Mouse (Mus musculus) embryo, embryonic 11.5 days (tissue): ENCODE data around the gene Actl6a.
"Not testable (repeated sequence)": the region's sequence is repeated elsewhere in the genome, so short reads cannot be mapped to it uniquely, and the experiment has no call there.

Source experiments
- DNase-seq: peaks from one replicate; pipeline ENCODE4 v3.0.0-alpha.2; 2012; ENCODE audit warnings: low read depth, low spot score

Gene Actl6a

GRCm38 (mm10) chr3:32705647-32706348 lies at the start of gene Actl6a:
TSS of gene Actl6a (plus strand) at chr3:32706298.
- not testable (repeated sequence) for DNase-seq

GRCm38 (mm10) chr3:32656398-32656994 lies 49.6 kb upstream of the Actl6a start:
- DNase-seq, result no peak

DNA sequence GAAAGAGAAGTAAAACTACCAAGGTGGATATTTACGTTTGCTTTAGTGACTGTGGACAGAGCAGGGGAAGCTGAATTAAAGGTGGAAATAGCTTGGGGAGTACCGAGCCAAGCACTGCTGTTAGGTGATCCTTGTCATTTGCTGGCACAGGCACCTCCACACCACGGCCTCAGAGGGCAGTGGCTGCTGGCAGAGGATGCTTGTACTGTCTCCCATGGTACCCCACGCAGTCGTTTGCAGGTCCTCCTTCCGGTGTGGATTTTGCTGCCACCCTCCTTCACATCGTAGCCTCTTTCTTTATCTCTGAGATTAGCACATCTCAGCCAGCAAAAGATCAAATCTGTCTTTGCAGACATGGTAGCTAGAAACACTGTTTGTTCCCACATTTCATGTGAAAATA lies 47.7 kb upstream of the Actl6a start:
- no peak for DNase-seq

GRCm38 (mm10) chr3:32658821-32659220 lies 47.3 kb upstream of the Actl6a start:
- no peak for DNase-seq

DNA sequence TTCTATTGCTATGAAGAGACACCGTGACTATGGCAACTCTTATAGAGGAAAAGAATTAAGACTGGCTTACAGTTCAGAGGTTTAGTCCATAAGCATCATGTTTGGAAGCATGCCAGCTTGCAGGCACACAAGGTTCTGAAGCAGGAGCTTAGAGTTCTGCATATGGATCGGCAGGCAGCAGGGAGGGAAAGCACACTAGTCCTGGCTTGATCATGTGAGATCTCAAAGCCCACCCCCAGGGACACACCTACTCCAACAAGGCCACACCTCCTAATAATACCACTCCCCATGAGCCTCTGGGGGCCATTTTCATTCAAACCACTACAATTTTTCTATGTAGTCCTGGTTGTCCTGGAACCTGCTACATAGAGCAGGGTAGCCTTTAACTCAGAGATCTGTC lies 46.6 kb upstream of the Actl6a start:
- DNase-seq, result no peak

- DNase-seq, result no peak
Observed at GRCm38 (mm10) chr3:32660276-32660675, 45.8 kb upstream of the Actl6a start.

- DNase-seq, result no peak
Observed at GRCm38 (mm10) chr3:32660831-32661555, 45.1 kb upstream of the Actl6a start.

- no peak for DNase-seq
Observed at GRCm38 (mm10) chr3:32661556-32661930, 44.6 kb upstream of the Actl6a start.

- no peak for DNase-seq
Observed at GRCm38 (mm10) chr3:32668256-32668959, 37.7 kb upstream of the Actl6a start.

- no peak for DNase-seq
Observed at GRCm38 (mm10) chr3:32669211-32669610, 36.9 kb upstream of the Actl6a start.

GRCm38 (mm10) chr3:32670196-32670595 lies 35.9 kb upstream of the Actl6a start:
- DNase-seq, result no peak

DNA sequence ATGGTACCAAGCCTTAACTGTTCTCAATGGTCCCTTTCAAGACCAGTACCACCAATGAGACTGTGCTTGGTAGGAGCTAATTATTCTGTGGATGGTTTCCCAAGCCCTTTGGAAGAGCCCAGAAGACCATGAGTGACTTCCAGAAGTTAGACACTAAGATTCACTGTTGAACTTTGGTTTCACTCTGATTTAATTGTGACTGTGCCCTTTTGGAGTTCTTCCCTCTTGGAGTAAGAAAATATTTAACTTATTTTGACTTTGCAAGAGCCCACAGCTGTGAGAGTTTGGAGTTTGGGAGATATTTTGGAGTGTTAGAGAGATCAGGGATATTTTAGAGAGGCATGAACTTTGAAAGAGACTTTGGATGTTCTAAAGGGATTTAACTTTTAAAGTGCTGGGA lies 32.9 kb upstream of the Actl6a start:
- no peak for DNase-seq

DNA sequence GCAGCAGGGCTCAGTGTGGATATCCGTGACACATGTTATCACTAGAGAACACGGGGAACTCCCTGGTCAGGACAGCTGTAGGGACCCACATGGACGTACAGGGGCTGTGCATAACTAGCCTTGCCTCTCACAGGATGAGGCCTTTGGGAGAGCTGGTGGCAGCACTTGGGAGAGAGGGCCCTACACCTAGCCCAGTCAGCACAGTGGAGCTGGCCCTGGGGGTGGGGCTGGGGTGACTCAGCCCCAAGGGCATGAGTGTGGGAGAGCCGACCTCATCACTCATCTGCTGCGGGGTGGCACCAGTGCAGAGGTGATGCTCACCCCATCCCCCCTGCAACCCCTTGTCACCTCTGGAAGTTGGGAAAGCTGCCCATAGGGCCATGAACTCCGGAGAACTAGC lies 29.7 kb upstream of the Actl6a start:
- DNase-seq, result no peak

- no peak for DNase-seq
Observed at GRCm38 (mm10) chr3:32682910-32683531, 23.1 kb upstream of the Actl6a start.

DNA sequence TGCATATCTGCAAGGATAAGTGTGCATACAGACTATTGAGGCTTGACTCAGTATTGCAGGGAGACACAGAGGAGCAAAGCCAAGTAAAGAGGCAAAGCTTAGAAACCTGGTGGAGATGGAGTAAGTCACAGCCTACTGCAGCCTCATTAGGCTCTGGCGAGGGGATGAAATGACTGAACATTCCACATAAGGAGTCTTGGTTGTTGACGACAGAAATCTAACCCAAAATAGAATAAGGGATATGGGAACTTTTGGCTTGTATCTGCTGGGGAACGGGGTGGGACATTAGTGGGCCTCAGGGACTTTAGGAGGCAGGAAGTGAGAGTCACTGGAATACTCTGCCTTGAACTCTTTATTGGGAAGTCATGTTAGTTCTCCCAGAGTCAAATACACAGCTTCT lies 21.5 kb upstream of the Actl6a start:
- DNase-seq, result no peak

DNA sequence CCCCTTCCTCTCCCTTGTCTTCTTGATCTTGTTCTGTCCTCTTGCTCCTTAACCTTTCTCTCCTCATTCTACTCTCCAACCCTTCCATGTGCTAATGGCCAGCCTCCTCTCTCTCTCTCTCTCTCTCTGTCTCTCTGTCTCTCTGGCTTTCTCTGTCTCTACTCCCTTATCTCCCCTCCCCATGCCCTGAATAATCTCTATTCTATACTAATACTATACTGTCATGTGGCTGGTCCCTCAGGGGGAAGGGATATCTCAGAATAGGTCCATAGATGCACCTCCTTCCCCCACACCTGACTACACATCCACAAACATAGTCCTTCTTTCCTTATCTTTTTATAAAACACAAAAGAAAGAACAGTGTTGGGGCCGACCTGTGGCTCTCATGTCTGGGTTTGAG lies 19.6 kb upstream of the Actl6a start:
- DNase-seq, result no peak

GRCm38 (mm10) chr3:32687156-32687555 lies 18.9 kb upstream of the Actl6a start:
- DNase-seq, result no peak

- no peak for DNase-seq
Observed at GRCm38 (mm10) chr3:32689567-32689999, 16.5 kb upstream of the Actl6a start.

- DNase-seq, result no peak
Observed at GRCm38 (mm10) chr3:32690008-32690407, 16.1 kb upstream of the Actl6a start.

DNA sequence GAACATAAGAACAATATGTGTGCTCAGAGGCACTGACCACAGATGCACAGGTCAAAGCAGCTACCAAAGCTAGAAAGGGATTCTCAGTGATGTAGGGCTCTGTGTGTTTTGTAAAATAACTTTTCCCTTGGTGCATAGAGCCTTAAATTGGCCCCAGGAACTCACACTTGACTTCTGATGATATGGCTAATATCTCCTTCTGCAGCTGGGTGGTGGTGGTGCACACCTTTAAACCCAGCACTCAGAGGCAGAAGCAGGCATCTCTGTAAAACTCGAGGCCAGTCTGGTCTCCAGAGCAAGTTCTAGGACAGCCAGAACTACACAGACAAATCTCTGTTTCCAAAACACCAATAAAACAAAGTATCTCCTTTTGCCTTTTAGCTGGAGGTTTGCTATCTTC lies 15.2 kb upstream of the Actl6a start:
- DNase-seq, result no peak

DNA sequence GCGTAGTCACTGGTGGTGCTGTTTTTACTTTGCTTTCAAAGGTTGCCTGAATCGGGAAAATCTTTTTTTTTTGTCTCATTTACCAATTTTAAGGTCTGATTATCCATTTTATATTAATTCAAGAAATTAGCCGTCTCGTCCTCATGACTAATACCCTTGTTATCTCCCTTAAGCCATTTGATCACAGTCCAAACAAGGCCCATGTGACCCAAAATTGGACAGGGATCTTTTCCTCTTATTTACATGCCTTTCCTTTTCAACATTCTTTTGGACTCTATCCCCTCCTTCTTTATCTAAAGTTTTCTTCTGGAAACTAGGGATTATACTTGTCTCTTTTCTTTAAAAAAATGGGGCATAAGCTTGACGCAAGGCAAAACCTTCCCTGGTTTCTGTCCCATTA lies 14.3 kb upstream of the Actl6a start:
- no peak for DNase-seq

- DNase-seq, result no peak
Observed at GRCm38 (mm10) chr3:32694211-32694610, 11.9 kb upstream of the Actl6a start.
